Mouse (Mus musculus) lung, postnatal 0 days (tissue): Measurements from ENCODE around the gene Esx1. TPM values are rescaled to one million over a fixed set of nuclear protein-coding genes. Genes with fewer than 3 reads are reported as not detected.
A peak's percentile ranks its signal among the peaks of the same experiment; 100 is the strongest.

Source experiments
- ATAC-seq: fragments of 200-750 bp; cut with Nextera tagmentation; 2 replicates; pipeline ENCODE4 v1.8.0; 2017; ENCODE audit warnings: moderate library complexity
- DNase-seq: peaks from one replicate; pipeline ENCODE4 v3.0.0-alpha.2; 2016; ENCODE audit warnings: low spot score
- H3K27ac ChIP-seq: fragments of 300-500 bp; sonication (generic); 2 replicates; pipeline ENCODE4 v1.5.1; 2014; ENCODE audit warnings: antibody characterized with exemption, mild to moderate bottlenecking, low read length, mixed read lengths
- H3K27me3 ChIP-seq: fragments of 300-500 bp; sonication (generic); replicated peaks from 2 replicates; pipeline ENCODE4 v1.6.1; 2014; ENCODE audit warnings: low read length, mixed read lengths; ENCODE audit not compliant: insufficient read depth
- H3K36me3 ChIP-seq: fragments of 300-500 bp; sonication (generic); 2 replicates; pipeline ENCODE4 v1.6.1; 2014; ENCODE audit warnings: low read length, mixed read lengths; ENCODE audit not compliant: insufficient read depth
- H3K4me1 ChIP-seq: fragments of 300-500 bp; sonication (generic); 2 replicates; pipeline ENCODE4 v1.6.1; 2014; ENCODE audit warnings: antibody characterized with exemption, low read depth, low read length, mixed read lengths; ENCODE audit not compliant: insufficient read depth
- H3K4me2 ChIP-seq: fragments of 300-500 bp; sonication (generic); replicated peaks from 2 replicates; pipeline ENCODE4 v1.6.1; 2014; ENCODE audit warnings: low read depth, mild to moderate bottlenecking, low read length, moderate library complexity, mixed read lengths
- H3K4me3 ChIP-seq: fragments of 300-500 bp; sonication (generic); 2 replicates; pipeline ENCODE4 v1.5.1; 2014; ENCODE audit warnings: low read depth, low read length
- H3K9ac ChIP-seq: fragments of 300-500 bp; sonication (generic); replicated peaks from 2 replicates; pipeline ENCODE4 v1.6.1; 2014; ENCODE audit warnings: low read depth, mild to moderate bottlenecking
- H3K9me3 ChIP-seq: fragments of 300-500 bp; sonication (generic); 2 replicates; pipeline ENCODE4 v1.6.1; 2016; ENCODE audit warnings: low read length, mixed read lengths
- CTCF ChIP-seq: IDR thresholded peaks from 2 replicates; pipeline ENCODE4 v1.5.1; 2016; ENCODE audit warnings: antibody characterized with exemption, mild to moderate bottlenecking
- EP300 ChIP-seq: IDR thresholded peaks from 2 replicates; pipeline ENCODE4 v1.6.1; 2016; ENCODE audit warnings: antibody characterized with exemption, mild to moderate bottlenecking, control low read depth
- whole genome bisulfite sequencing: fragments of 180-500 bp; shearing (Covaris S2); extraction: QIAGEN DNeasy Blood & Tissue Kit; methylation state at CpG from one replicate; pipeline ENCODE4 v1.1.7; 2014; 5-methylcytosine and 5-hydroxymethylcytosine counted together
- polyA plus RNA-seq: library from polyadenylated mRNA; unstranded; fragments of >200 nt; fragmentation: Nextera tagmentation; extraction: Ambion mirVana; gene quantifications from 2 replicates; pipeline ENCODE4 v1.2.1, GENCODE M21; 2015

Esx1 gene
- not detected in 2 replicates for polyA plus RNA-seq

DNA sequence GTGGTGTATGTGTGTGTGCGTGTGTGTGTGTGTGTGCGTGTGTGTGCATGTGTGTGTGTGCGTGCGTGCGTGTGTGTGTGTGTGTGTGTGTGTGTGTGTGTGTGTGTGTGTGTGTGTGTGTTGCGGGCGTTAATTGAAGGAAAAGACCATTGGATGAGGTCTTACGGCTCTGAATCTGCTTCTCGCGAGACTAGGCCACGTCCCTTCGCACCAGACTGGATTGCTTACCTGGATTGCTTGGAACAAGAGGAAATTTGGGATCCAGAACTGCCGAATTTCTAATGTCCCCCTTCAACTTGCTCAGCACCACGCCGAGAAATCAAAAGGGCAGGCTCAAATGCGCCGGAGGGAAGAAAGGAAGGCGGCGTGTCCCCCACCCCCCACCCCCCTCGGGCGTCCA lies at the start of gene Esx1:
Gene Esx1 (minus strand): TSS at position 366 of the 400 bp plus-strand sequence.
- H3K4me3 ChIP-seq, result no peak within 1 kb of the TSS
- H3K27me3 ChIP-seq, result peaks cover 27% of the 10 kb centered on the region
- H3K36me3 ChIP-seq, result no peaks in the 10 kb centered on the region
- DNase-seq (no peak), ATAC-seq (no peak)
- TF ChIP-seq CTCF (no peak), EP300 (no peak)
- 14% methylated on average over 19 of the region's 21 CpGs for WGBS
- H3K4me1 ChIP-seq, result no peaks in the 10 kb centered on the region
- no peaks in the 10 kb centered on the region for H3K9me3 ChIP-seq
- H3K9ac ChIP-seq, result no peak within 1 kb of the TSS
- H3K4me2 ChIP-seq, result peak within 1 kb of the TSS; percentile 14; the same call in 1 of the 2 replicates
- no peak within 1 kb of the TSS for H3K27ac ChIP-seq

DNA sequence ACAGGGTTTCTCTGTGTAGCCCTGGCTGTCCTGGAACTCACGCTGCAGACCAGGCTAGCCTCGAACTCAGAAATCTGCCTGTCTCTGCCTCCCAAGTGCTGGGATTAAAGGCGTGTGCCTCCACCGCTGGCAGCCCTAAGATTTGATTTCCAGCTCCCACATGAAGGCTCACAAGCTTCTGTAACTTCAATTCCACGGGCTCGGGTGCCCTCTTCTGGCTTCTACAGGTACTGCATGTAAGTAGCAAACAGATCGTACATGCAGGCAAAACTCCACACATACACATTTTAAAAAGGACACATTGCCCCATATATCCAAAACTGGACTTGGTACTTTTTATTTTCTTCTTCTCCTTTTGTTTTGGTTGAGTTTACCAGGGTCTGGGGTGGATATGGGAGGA lies 48.1 kb upstream of the Esx1 start:
- ATAC-seq (no peak), DNase-seq (no peak)
- H3K4me1 ChIP-seq, result no peaks in the 10 kb centered on the region
- H3K4me3 ChIP-seq, result no peak overlapping the region
- WGBS, result 43% methylated on average over 7 of the region's 7 CpGs
- H3K4me2 ChIP-seq, result no peak overlapping the region
- H3K36me3 ChIP-seq, result no peaks in the 10 kb centered on the region
- H3K9me3 ChIP-seq, result no peaks in the 10 kb centered on the region
- TF ChIP-seq EP300 (no peak), CTCF (peak; percentile 40)
- H3K27me3 ChIP-seq, result no peaks in the 10 kb centered on the region
- H3K27ac ChIP-seq, result no peak overlapping the region
- H3K9ac ChIP-seq, result no peak overlapping the region

DNA sequence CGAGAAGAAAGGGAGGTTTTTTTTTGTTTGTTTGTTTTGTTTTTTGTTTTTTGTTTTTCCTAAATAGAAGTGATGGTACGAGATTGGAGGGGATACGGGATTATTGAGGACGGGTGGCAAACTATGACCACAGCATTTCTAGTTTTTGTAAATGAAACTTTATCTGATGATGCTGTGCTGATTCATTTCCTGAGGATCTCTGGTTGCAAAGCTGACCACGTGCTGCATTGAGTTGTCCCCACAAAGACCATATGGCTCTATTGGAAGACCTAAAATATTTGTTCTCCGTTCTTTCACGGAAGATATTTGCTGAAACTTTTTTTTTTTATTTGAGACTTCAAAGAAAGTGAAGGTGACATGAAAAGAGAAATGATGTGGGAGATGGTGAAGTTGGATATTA lies 45.8 kb upstream of the Esx1 start:
- WGBS, result 66% methylated on average over 7 of the region's 7 CpGs
- no peaks in the 10 kb centered on the region for H3K9me3 ChIP-seq
- DNase-seq, result no peak
- no peaks in the 10 kb centered on the region for H3K36me3 ChIP-seq
- H3K4me1 ChIP-seq, result no peaks in the 10 kb centered on the region
- no peaks in the 10 kb centered on the region for H3K27me3 ChIP-seq
- no peak overlapping the region for H3K4me3 ChIP-seq
- H3K4me2 ChIP-seq, result no peak overlapping the region
- no peak overlapping the region for H3K27ac ChIP-seq
- TF ChIP-seq CTCF, result no peak
- no peak for TF ChIP-seq EP300
- H3K9ac ChIP-seq, result no peak overlapping the region
- no peak for ATAC-seq

DNA sequence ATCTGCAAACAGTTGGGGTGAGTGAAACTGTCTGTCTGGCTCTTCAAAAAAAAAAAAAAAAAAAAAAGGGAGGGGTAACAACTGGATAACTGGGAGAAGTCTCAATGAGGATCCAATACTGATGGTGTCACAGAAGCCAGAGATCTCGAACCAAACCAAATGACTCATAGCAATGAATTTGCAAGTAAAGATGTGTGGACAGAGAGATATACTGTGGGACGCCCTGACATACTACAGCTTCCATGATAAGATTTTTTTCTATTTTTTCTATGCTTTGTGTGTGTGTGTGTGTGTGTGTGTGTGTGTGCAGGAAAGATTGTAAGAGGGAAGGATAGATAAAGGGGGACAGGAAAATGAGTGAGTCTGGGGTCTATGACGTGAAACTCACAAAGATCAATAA lies 43.7 kb upstream of the Esx1 start:
- ATAC-seq (no peak), DNase-seq (no peak)
- Histone ChIP-seq H3K27me3 (no peaks in the 10 kb centered on the region), H3K36me3 (no peaks in the 10 kb centered on the region), H3K4me3 (no peak overlapping the region), H3K27ac (no peak overlapping the region), H3K4me2 (no peak overlapping the region), H3K4me1 (no peaks in the 10 kb centered on the region), H3K9me3 (no peaks in the 10 kb centered on the region), H3K9ac (no peak overlapping the region)
- WGBS, result 74% methylated on average over 3 of the region's 3 CpGs
- TF ChIP-seq CTCF, result no peak
- no peak for TF ChIP-seq EP300

DNA sequence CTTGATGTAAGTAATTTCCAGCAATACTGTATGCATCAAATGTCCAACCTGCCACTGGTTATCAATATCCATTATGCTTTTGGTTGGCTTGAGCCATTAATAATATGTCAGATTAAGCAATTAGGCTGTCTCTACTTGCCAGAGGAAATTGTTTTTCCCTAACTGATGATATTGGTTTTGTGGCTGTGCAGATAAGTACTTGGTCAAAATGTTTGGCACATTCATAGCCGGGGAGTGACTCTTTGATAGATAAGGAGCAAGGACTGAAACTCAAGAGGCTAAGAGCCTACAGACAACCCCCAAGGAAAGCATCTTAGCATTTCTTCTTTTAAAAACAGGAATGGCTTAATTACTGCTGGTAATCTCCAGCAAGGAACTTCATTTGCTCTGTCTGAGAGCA lies 40.8 kb upstream of the Esx1 start:
- no peak for ATAC-seq
- TF ChIP-seq CTCF (no peak), EP300 (no peak)
- Histone ChIP-seq H3K27ac (no peak overlapping the region), H3K9ac (no peak overlapping the region), H3K27me3 (no peaks in the 10 kb centered on the region), H3K9me3 (no peaks in the 10 kb centered on the region), H3K4me2 (no peak overlapping the region), H3K36me3 (no peaks in the 10 kb centered on the region), H3K4me3 (no peak overlapping the region), H3K4me1 (no peaks in the 10 kb centered on the region)
- 62% methylated on average over 1 of the region's 1 CpGs for WGBS
- DNase-seq, result no peak

DNA sequence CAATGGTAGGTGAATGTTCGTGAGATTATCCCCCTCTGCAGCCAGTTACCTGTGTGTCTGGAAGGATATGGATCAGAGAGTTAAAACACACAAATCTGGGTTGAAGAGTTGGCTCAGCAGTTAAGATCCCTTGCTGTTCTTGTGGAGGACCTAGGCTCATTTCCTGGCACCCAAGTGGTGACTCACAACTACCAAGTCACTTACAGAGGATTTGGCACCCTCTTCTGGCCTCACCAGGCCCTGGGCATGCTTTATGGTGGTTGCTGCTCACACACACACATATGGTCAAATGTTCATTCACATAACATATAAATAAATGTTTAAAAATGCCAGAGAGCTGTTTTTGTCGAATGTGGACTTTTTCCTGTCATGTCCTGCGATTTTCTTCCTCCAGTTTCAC lies 39.1 kb upstream of the Esx1 start:
- TF ChIP-seq EP300, result no peak
- no peak for TF ChIP-seq CTCF
- H3K9ac ChIP-seq, result no peak overlapping the region
- no peaks in the 10 kb centered on the region for H3K36me3 ChIP-seq
- H3K9me3 ChIP-seq, result no peaks in the 10 kb centered on the region
- no peak overlapping the region for H3K27ac ChIP-seq
- no peak overlapping the region for H3K4me2 ChIP-seq
- ATAC-seq (no peak), DNase-seq (no peak)
- H3K4me3 ChIP-seq, result no peak overlapping the region
- no peaks in the 10 kb centered on the region for H3K4me1 ChIP-seq
- 45% methylated on average over 3 of the region's 3 CpGs for WGBS
- no peaks in the 10 kb centered on the region for H3K27me3 ChIP-seq

DNA sequence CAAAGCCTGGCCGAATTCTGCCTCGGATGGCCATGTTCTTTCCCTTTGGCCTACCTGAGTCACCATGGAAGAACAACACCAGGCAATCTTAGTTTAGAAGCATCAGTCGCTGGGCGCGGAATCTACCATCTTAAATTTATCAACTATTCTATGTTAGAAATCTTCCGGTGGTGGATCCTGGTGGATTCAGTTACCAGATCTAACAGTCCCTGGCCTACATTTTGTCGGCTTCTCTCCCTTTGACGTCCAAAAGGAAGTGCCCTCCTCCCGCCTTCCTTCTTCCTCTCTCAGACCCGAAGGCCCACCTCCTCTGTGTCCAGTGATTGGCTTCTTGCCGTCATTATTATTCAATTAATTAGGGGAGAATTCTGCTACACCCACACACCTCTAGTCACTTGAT lies 27.2 kb upstream of the Esx1 start:
- Histone ChIP-seq H3K9me3 (no peaks in the 10 kb centered on the region), H3K4me3 (no peak overlapping the region), H3K27ac (no peak overlapping the region), H3K36me3 (no peaks in the 10 kb centered on the region), H3K9ac (no peak overlapping the region), H3K4me2 (no peak overlapping the region), H3K4me1 (no peaks in the 10 kb centered on the region), H3K27me3 (no peaks in the 10 kb centered on the region)
- 85% methylated on average over 11 of the region's 11 CpGs for WGBS
- TF ChIP-seq CTCF (no peak), EP300 (no peak)
- DNase-seq (no peak), ATAC-seq (no peak)
